Mouse (Mus musculus) layer of hippocampus, adult 8-10 months (tissue): ENCODE data around the gene Lman2l. TPM values are rescaled to one million over a fixed set of nuclear protein-coding genes. Genes with fewer than 3 reads are reported as not detected.

Experiments used
- total RNA-seq, 4 experiments: library from RNA; stranded (reverse); gene quantifications; 2 replicates each; pipeline ENCODE4 v1.2.4; 2022

The Lman2l gene
- total RNA-seq, 4 experiments from 2014 or later: 56.0 to 81.9 (median 69.0) TPM

Other genes starting within 250 kb of the Lman2l start
- gene Uggt1, start 200.6 kb downstream of the Lman2l start, total RNA-seq: 10 to 100 TPM; 33.6 to 53.2 (median 41.5) TPM
- 1 to 10 TPM in 2 of 4 experiments, under 1 TPM in 2; 0.41 to 3.4 (median 1.2) TPM for gene Neurl3, start 170.6 kb downstream of the Lman2l start, total RNA-seq
- 10 to 100 TPM; 18.1 to 22.0 (median 18.8) TPM for gene Arid5a, start 137.5 kb downstream of the Lman2l start, total RNA-seq
- gene Kansl3, start 76.1 kb downstream of the Lman2l start, total RNA-seq: 10 to 100 TPM; 60.0 to 93.5 (median 78.2) TPM
- gene Fer1l5, start 73.0 kb downstream of the Lman2l start, total RNA-seq: not detected
- 10 to 100 TPM; 14.8 to 17.9 (median 16.2) TPM for gene Cnnm4, start 26.3 kb upstream of the Lman2l start, total RNA-seq
- 10 to 100 TPM; 33.3 to 47.2 (median 35.7) TPM for gene Cnnm3, start 66.6 kb upstream of the Lman2l start, total RNA-seq
- 1 to 10 TPM; 3.7 to 7.7 (median 5.0) TPM for gene Ankrd23, start 91.6 kb upstream of the Lman2l start, total RNA-seq
- under 1 TPM in 1 of 4 experiments, not detected in 3; 0.38 TPM for gene Gm42417, start 94.2 kb upstream of the Lman2l start, total RNA-seq
- gene Ankrd39, start 102.2 kb upstream of the Lman2l start, total RNA-seq: 10 to 100 TPM; 10.3 to 18.2 (median 13.2) TPM
- gene Sema4c, start 113.1 kb upstream of the Lman2l start, total RNA-seq: 10 to 100 TPM; 13.8 to 18.3 (median 15.1) TPM
- under 1 TPM in 1 of 4 experiments, not detected in 3; 0.55 TPM for gene Fam178b, start 237.9 kb upstream of the Lman2l start, total RNA-seq
- gene Cox5b, start 246.2 kb upstream of the Lman2l start, total RNA-seq: 100 to 1,000 TPM; 439 to 655 (median 576) TPM